Mouse (Mus musculus) hindbrain, embryonic 10.5 days (tissue): ENCODE results near the gene Olfr70. TPM values are rescaled to one million over a fixed set of nuclear protein-coding genes. Genes with fewer than 3 reads are reported as not detected.
A peak's percentile ranks its signal among the peaks of the same experiment; 100 is the strongest.

Experiments used
- DNase-seq: peaks from one replicate; pipeline ENCODE4 v3.0.0-alpha.2; 2017; ENCODE audit warnings: low spot score
- H3K27ac ChIP-seq: fragments of 300-500 bp; sonication (generic); 2 replicates; pipeline ENCODE4 v1.5.1; 2016; ENCODE audit warnings: mild to moderate bottlenecking, moderate library complexity
- H3K27me3 ChIP-seq: fragments of 300-500 bp; sonication (generic); 2 replicates; pipeline ENCODE4 v1.6.1; 2016; ENCODE audit warnings: mild to moderate bottlenecking; ENCODE audit not compliant: poor library complexity, insufficient read depth, severe bottlenecking
- H3K36me3 ChIP-seq: fragments of 300-500 bp; sonication (generic); 2 replicates; pipeline ENCODE4 v1.6.1; 2016; ENCODE audit warnings: mild to moderate bottlenecking, moderate library complexity
- H3K4me1 ChIP-seq: fragments of 300-500 bp; sonication (generic); replicated peaks from 2 replicates; pipeline ENCODE4 v1.6.1; 2016; ENCODE audit warnings: mild to moderate bottlenecking
- H3K4me3 ChIP-seq: fragments of 300-500 bp; sonication (generic); 2 replicates; pipeline ENCODE4 v1.5.1; 2016; ENCODE audit warnings: mild to moderate bottlenecking, moderate library complexity
- H3K9me3 ChIP-seq: fragments of 300-500 bp; sonication (generic); 2 replicates; pipeline ENCODE4 v1.6.1; 2016; ENCODE audit warnings: mild to moderate bottlenecking, moderate library complexity
- whole genome bisulfite sequencing: fragments of 180-500 bp; shearing (Covaris S2); methylation state at CpG from one replicate; pipeline ENCODE4 v1.1.7; 2016; 5-methylcytosine and 5-hydroxymethylcytosine counted together
- polyA plus RNA-seq: library from polyadenylated mRNA; unstranded; fragments of >200 nt; fragmentation: Nextera tagmentation; extraction: Ambion mirVana; gene quantifications from 2 replicates; pipeline ENCODE4 v1.2.1, GENCODE M21; 2016

Olfr70 gene
- polyA plus RNA-seq, 1 experiment from 2014 or later: not detected

DNA sequence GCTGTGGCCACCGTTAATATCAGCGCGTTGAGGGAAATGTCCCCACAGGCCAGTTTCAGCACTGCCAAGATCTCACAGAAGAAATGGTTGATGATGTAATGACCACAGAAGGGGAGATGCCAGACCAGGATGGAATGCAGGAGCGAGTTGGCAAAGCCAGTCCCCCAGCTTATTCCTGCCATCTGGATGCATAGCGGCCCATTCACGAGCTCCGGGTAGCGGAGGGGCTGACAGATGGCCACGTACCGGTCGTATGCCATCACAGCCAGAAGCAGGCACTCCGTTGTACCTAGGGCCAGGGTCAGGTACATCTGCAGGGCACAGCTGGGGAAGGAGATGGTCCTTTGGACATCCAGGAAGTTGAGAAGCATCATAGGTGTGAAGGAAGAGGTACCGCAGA is 4.0 kb downstream of the Olfr70 start:
- no peak for DNase-seq
- H3K36me3 ChIP-seq: no peaks in the 10 kb centered on the region
- H3K9me3 ChIP-seq: no peaks in the 10 kb centered on the region
- 93% methylated on average over 13 of the region's 13 CpGs for WGBS
- no peak overlapping the region for H3K27ac ChIP-seq
- no peaks in the 10 kb centered on the region for H3K27me3 ChIP-seq
- H3K4me3 ChIP-seq: no peak overlapping the region
- H3K4me1 ChIP-seq: peaks cover 5% of the 10 kb centered on the region; the same call in 1 of the 2 replicates

DNA sequence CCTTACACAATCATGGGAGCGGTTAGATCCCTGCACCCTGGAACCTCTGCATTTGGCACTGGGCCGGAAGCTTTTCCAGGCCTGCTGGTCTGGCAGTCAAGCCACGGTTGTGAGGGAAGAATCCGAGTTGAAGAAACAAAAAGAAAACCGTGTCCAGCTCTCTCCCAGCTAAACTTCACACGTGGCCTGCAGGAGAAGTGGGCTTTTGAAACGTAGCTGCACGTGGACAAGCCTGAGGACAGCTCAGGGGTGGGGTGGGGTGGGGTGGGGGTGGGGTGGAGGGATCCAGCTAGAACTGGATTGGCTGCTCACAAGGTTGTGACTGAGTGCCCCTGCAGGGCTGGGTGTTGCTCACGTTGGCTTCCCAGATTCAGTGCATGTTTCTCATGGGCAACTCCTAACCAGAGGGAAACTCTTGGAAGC is 5.3 kb downstream of the Olfr70 start:
- Histone ChIP-seq H3K27me3 (no peaks in the 10 kb centered on the region), H3K4me1 (peaks cover 5% of the 10 kb centered on the region; the same call in 1 of the 2 replicates), H3K36me3 (peaks cover under 1% of the 10 kb centered on the region; the same call in 1 of the 2 replicates), H3K4me3 (no peak overlapping the region), H3K27ac (no peak overlapping the region), H3K9me3 (no peaks in the 10 kb centered on the region)
- WGBS: 43% methylated on average over 9 of the region's 9 CpGs
- DNase-seq: no peak

DNA sequence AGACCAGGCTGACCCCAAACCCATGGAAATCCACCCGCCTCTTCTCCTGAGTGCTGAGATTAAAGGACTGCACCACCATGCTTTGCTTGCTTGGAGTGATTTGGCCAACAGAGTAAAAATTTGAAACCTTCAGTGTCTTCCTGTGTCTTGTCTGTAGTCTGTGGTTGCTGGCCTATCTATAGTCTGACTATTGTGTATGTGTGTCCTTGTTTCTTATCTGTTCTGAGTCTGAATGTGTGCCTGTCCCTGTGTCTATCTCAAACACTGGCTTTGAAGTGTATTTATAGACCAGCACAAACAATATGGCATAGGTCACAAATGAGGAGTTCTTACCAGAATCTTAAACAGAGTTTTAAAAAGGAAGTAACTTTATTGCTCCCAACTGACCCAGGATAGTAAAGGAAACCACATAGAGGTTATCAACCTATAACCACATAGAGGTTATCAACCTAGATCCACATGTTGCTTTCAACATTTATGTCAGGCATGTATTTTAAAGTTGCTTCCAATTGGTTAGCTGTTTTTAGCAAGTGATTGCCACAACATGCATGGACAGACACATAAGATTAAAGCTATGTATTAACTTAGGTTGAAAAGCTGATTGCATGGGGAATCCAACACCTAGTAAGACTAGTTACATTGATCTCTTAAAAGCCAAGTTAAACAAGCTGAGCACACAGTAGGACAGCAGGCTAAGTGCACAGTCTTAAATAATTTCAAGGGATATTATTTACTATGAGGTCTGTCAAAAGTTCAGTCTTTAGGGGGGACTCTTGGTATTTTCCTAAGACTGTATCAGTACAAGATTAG is 6.0 kb downstream of the Olfr70 start:
- Histone ChIP-seq H3K27me3 (no peaks in the 10 kb centered on the region), H3K9me3 (no peaks in the 10 kb centered on the region), H3K27ac (no peak overlapping the region), H3K36me3 (peaks cover 6% of the 10 kb centered on the region), H3K4me1 (peaks cover 5% of the 10 kb centered on the region; the same call in 1 of the 2 replicates), H3K4me3 (no peak overlapping the region)
- 84% methylated on average over 1 of the region's 1 CpGs for WGBS
- no peak for DNase-seq

DNA sequence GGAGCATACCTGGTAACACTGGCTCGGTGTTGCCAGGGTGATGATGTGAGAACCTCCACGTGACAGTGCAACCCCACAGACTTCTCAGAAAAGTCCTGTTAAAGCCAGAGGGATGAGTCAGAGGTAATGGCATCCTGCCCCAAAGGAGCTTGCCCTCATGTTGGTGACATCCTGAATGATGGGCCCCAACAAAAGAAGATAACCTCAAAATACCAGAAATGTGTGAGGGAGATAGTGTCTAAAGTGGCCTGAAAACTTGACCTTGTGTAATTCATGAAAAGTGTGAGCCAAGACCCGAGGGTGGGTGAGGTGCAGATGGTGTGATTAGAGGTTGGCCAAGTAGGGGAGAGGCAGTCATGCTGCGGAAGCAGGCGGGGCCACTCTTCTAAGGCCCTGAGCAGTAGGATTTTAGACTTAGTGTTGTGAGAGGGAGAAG is 6.8 kb downstream of the Olfr70 start:
- no peaks in the 10 kb centered on the region for H3K9me3 ChIP-seq
- peaks cover 14% of the 10 kb centered on the region for H3K36me3 ChIP-seq
- no peak overlapping the region for H3K27ac ChIP-seq
- no peaks in the 10 kb centered on the region for H3K27me3 ChIP-seq
- WGBS: 83% methylated on average over 5 of the region's 5 CpGs
- peaks cover 5% of the 10 kb centered on the region; the same call in 1 of the 2 replicates for H3K4me1 ChIP-seq
- no peak for DNase-seq
- no peak overlapping the region for H3K4me3 ChIP-seq

DNA sequence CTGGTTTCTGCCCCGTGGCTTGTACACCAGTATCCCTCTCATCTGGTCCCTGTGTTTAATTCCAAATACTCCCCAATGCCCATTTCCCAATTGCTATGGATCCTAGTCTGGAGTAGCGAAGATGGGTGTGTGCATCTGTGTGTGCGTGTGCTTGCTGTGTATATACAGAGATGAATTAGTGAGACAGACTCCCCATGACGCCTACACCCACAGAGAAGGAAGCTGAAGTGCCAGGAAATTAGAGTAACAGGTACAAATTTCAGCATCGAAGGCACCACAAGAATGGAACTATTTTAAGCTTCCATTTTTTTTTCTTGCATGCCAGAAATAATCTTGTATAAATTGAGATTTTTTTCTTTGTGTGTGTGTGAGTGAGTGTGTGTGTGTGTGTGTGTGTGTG is 9.6 kb downstream of the Olfr70 start:
- WGBS: 83% methylated on average over 5 of the region's 5 CpGs
- no peak overlapping the region for H3K27ac ChIP-seq

DNA sequence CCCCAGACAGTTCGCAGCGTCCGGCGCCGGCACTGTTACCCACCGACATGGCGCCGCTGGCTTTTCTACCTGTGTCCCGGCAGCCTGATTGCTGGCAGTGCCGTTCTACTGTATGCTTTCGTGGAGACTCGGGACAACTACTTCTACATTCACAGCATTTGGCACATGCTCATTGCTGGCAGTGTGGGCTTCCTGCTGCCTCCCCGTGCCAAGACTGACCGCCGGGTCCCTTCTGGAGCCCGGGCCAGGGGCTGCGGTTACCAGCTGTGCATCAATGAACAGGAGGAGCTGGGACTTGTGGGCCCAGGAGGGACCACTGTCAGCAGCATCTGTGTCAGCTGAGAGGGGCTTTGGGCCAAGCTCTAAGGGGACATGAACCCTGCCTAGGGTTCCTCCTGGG is 10.6 kb downstream of the Olfr70 start:
- Histone ChIP-seq H3K4me1 (no peaks in the 10 kb centered on the region), H3K9me3 (no peaks in the 10 kb centered on the region), H3K36me3 (peaks cover 43% of the 10 kb centered on the region), H3K4me3 (no peak overlapping the region), H3K27ac (no peak overlapping the region), H3K27me3 (no peaks in the 10 kb centered on the region)
- no peak for DNase-seq
- WGBS: 96% methylated on average over 17 of the region's 17 CpGs

More for the DNA sequence above, 9.6 kb downstream of the Olfr70 start:
- H3K36me3 ChIP-seq: peaks cover 33% of the 10 kb centered on the region
- H3K27me3 ChIP-seq: no peaks in the 10 kb centered on the region
- no peaks in the 10 kb centered on the region for H3K9me3 ChIP-seq
- H3K4me3 ChIP-seq: no peak overlapping the region
- no peak for DNase-seq
- peaks cover 5% of the 10 kb centered on the region; the same call in 1 of the 2 replicates for H3K4me1 ChIP-seq

DNA sequence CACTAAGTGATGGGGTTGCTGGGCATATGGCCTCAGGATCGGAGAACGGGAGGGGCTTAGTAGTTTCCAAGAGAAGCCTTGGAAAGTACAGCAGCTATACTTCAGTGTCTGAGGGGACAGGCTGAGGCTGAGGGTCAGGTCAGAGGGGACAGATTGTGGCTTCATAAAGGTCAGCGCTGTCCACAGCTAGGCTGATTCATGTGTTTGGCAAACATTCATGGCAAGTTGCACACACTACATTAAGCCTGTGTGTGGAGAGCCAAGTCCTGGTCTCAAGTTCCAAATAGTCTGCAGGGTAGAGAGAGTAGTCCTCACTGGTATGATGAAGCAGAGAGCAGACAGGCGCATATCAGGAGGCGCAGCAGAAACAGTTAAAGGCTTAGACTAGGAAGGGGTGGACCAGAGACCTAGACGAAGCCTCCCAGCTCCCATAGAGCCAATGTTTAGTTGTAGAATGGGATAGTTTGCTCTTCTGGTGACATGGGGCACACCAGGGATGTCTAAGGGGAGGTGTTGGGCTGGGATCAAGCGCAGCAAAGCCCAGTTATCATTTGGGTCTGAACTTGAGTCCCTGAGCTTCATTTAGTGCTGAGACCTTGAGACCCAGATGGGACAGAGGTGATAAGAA is 21.1 kb downstream of the Olfr70 start:
- 89% methylated on average over 7 of the region's 7 CpGs for WGBS
- Histone ChIP-seq H3K27me3 (no peaks in the 10 kb centered on the region), H3K36me3 (peaks cover 62% of the 10 kb centered on the region), H3K4me3 (no peak overlapping the region), H3K9me3 (no peaks in the 10 kb centered on the region), H3K27ac (no peak overlapping the region), H3K4me1 (0 out of 2 replicates have a peak, but pooled peaks cover under 1% of the 10 kb centered on the region)
- DNase-seq: no peak

DNA sequence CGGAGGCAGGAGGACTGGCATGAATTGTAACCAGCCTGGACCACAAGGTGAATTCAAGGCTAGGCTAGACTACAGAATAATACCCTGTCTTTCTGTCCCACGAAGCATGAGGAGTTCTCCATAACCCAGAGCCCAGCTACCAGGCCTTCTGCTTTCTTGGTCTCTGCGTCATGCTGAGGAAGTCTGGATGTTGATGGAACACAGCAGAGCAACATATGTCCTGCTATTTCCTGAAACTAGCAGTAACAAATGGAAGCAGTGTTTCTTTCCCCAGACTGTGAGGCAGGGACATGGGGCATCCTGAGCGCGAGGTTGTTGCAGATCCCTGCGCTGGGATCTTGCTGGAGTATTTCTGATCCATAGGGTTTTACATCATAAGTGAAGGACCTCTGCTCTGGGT is 22.1 kb downstream of the Olfr70 start:
- DNase-seq: no peak
- H3K4me1 ChIP-seq: 0 out of 2 replicates have a peak, but pooled peaks cover 4% of the 10 kb centered on the region
- no peaks in the 10 kb centered on the region for H3K9me3 ChIP-seq
- no peak overlapping the region for H3K4me3 ChIP-seq
- peaks cover 67% of the 10 kb centered on the region for H3K36me3 ChIP-seq
- H3K27me3 ChIP-seq: no peaks in the 10 kb centered on the region
- WGBS: 90% methylated on average over 6 of the region's 6 CpGs
- no peak overlapping the region for H3K27ac ChIP-seq

DNA sequence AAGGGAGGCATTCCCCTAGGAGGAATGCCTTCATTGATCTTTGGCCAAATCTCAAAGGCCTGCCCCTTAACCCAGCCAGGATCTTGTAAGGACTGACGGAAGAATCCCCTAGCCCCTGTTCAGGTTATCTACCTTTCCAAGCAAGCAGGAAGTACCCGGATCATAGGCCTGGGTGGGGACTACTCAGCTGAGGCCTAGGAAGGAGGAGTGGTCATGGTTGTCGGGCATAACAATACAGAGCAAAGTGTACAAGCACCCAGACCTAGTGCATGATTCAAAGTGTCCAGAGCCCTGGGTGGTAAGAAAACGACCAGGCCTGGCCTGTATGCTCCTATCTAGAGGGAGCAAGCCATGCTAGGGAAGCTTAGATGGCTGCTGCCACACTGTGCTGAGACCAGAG is 25.0 kb downstream of the Olfr70 start:
- no peak for DNase-seq
- Histone ChIP-seq H3K4me1 (peaks cover 28% of the 10 kb centered on the region), H3K4me3 (no peak overlapping the region), H3K27ac (no peak overlapping the region), H3K27me3 (peaks cover 8% of the 10 kb centered on the region; the same call in 1 of the 2 replicates), H3K36me3 (peaks cover 46% of the 10 kb centered on the region), H3K9me3 (no peaks in the 10 kb centered on the region)
- WGBS: 82% methylated on average over 4 of the region's 4 CpGs

DNA sequence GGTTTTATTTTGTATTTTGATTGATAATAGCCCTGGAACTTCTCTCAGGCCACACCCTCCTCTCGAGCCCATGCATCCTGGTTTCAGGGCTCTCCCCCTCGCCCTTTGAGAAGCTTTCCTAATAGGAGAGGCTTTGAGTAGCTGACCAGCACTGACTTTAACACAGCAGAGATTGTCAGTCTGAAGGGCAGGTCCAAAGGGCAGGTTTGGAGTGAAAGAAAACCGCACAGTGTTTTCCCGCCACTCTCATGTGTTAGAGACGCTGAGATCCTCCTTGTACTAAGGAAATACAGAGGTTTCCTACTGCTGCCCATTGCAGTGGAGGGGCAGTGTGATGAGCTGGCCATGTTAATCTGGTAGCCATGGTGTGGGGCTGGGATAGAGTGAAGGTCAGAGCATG is 25.6 kb downstream of the Olfr70 start:
- no peak for DNase-seq
- WGBS: 68% methylated on average over 5 of the region's 5 CpGs
- H3K4me3 ChIP-seq: no peak overlapping the region
- H3K27ac ChIP-seq: no peak overlapping the region
- H3K27me3 ChIP-seq: peaks cover 14% of the 10 kb centered on the region; the same call in 1 of the 2 replicates
- H3K9me3 ChIP-seq: no peaks in the 10 kb centered on the region
- peaks cover 34% of the 10 kb centered on the region for H3K4me1 ChIP-seq
- H3K36me3 ChIP-seq: peaks cover 40% of the 10 kb centered on the region

DNA sequence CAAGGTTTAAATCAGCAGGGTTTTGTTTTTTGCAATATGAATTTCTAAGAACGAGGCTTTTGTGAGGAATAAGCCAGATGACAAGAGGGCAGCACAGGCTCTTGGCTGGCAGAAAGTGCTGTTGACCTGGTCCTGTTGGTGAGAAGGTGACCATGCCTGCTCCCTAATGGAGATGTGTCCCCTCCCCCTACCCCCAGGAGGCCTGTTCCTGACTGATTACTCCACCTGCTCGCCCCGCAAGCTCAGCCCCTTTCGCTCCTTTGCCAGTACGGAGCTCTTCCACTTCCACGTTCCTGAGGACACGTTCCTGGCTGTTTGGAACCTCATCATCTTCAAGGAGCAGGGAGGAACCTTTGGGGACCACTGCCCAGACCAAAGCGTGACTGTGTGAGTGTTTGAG is 26.9 kb downstream of the Olfr70 start:
- peaks cover 16% of the 10 kb centered on the region; the same call in 1 of the 2 replicates for H3K27me3 ChIP-seq
- H3K9me3 ChIP-seq: no peaks in the 10 kb centered on the region
- WGBS: 80% methylated on average over 8 of the region's 8 CpGs
- H3K36me3 ChIP-seq: peaks cover 38% of the 10 kb centered on the region
- no peak for DNase-seq
- H3K4me1 ChIP-seq: peaks cover 46% of the 10 kb centered on the region
- H3K4me3 ChIP-seq: no peak overlapping the region
- H3K27ac ChIP-seq: no peak overlapping the region

DNA sequence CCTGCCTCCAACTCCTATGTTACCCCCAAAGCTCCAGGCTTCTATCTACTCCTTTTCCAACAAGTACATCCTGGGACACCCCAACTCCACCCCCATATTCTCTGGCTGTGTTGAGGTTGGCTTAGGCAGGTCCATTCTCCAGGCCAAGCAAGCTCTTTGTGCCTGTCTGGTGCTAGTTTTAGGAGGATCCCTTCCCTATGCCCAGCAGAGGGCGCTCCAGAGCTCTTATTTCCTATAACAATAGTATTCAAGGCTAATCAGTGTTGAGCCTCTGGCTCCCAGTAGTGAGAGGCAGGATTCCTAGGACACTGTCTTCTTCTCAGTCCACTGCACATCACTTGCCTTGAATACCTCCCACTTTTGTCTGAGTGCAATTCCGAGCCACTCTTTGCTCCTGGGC is 28.5 kb downstream of the Olfr70 start:
- DNase-seq: peak; percentile 91
- Histone ChIP-seq H3K27ac (no peak overlapping the region), H3K4me3 (no peak overlapping the region)

DNA sequence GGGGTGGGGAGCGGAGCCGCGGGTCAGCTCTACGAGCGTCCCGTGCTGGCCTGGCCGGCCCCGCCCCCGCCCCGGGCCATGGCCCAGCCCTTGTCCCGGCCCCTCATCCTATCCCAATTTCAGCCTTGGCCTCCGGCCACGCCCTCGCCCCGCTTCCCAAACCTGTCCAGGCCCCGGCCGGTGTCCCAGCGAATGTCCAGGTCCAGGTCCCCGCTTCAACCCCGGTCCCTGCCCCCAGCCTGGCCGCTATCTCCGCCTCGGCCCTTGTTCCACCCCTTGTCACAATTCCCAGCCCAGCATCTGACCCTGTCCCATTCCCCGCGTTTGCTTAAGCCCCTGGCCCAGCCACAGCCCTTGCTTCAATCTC is 31.2 kb downstream of the Olfr70 start:
- H3K27ac ChIP-seq: peak overlapping the region; percentile 94
- under 1% methylated on average over 24 of the region's 25 CpGs for WGBS
- H3K27me3 ChIP-seq: peaks cover 57% of the 10 kb centered on the region
- peaks cover 50% of the 10 kb centered on the region for H3K4me1 ChIP-seq
- H3K9me3 ChIP-seq: no peaks in the 10 kb centered on the region
- H3K4me3 ChIP-seq: peak overlapping the region; percentile 83
- H3K36me3 ChIP-seq: peaks cover 4% of the 10 kb centered on the region
- peak; percentile 84 for DNase-seq

More for the DNA sequence above, 28.5 kb downstream of the Olfr70 start:
- Histone ChIP-seq H3K4me1 (peaks cover 52% of the 10 kb centered on the region), H3K36me3 (peaks cover 28% of the 10 kb centered on the region), H3K27me3 (peaks cover 32% of the 10 kb centered on the region), H3K9me3 (no peaks in the 10 kb centered on the region)
- 4% methylated on average over 2 of the region's 2 CpGs for WGBS
